Mouse (Mus musculus): Measurements from ENCODE around the gene Ythdf2.
"Not testable (repeated sequence)": the region's sequence is repeated elsewhere in the genome, so short reads cannot be mapped to it uniquely, and the experiment has no call there.

Ythdf2 gene

GRCm38 (mm10) chr4:132211953-132212734 is at the start of gene Ythdf2:
TSS of gene Ythdf2 (minus strand) at chr4:132212303.
- peak; percentile 97 for DNase-seq (ENCODE audit: low read depth)

DNA sequence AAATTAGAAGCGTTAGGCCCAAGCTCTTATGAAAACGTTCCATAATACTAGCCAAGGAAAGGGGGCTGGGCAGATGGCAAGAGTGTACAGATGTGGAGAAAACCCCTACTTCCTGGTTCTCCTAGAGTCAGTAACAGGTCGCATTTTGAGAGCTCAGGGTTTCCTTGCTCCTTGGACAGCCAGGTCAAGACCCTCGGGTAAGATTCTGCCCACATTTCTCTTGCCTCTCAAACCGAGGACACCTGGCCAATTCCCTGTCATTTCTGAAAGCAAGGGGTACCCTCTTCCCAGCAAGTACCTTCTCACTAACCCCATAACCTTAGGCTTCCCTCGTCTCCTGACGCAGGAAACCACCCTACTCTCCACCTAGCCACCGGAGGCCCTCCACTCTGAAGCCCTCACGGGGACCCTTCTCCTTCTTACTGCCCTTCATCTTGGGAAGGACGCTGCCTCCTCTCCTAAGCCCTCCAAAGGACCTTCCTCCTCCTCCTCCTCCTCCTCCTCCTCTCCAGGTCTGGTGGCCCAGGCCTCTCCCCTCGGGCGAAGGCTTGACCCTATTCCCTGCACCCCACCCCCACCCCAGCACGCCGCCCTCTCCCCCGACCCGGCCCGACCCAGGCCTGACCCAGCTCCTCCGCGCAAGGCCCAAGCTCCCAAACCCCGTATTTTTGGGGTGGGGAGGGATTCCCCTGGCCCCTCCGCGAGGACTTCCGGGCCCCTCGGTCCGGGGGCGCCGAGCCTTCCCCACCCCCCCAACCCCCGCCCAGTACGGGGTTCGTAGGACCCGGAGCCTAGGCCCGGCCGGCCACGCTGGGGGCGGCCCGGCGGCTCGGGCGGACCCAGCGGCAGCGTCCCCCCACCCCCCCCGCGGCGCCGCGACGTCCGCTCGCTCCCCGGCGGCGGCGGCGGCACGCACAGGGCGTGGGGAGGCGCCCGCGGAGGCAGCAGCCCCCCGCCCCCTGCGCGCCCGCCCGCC is 48.6 kb upstream of the Ythdf2 start:
- peak; percentile 80 for DNase-seq (ENCODE audit: low read depth)

GRCm38 (mm10) chr4:132259248-132259647 is 47.1 kb upstream of the Ythdf2 start:
- no peak for DNase-seq (ENCODE audit: low read depth)

DNA sequence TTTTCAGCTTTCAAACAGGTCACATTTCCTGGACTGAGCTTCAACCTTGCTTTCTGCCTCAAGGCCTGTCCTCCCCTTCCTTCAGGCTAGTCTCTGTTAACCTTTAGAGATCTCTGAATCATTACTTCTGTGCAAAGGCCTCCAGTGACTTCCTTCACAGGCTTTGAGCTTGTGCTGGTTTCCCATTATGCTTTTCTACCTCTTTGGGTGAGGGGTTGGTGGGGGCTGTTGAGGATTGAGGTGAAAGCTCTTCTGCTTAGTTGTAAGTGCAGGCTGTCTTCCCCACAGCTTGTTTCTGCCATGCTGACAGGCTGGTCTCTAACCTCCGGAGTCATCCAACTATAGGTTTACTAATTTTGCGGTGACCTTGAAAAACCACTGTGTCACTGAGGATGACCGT is 44.3 kb upstream of the Ythdf2 start:
- no peak for DNase-seq (ENCODE audit: low read depth)

- peak; percentile 63 for DNase-seq (ENCODE audit: low read depth)
Measured at GRCm38 (mm10) chr4:132254986-132255385, 42.9 kb upstream of the Ythdf2 start.

DNA sequence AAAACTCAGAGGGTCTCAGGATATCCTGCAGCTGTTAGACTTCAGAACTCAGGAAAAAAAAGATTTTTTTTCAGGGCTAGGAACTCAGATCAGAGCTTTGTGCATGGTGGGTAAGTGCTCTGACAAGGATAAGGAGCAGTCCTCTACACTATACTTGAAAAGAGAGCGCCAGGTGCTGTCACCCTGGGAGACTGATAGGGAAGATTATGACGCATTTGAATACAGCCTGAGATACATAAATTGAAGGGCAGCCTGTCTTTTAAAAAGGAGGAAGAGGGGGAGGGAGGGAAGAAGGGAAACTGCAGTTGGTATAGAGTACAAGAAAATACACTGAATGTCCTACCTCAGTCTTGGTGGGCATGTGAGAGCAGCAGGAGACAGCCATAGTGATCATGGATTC is 41.5 kb upstream of the Ythdf2 start:
- DNase-seq (ENCODE audit: low read depth) = no peak

DNA sequence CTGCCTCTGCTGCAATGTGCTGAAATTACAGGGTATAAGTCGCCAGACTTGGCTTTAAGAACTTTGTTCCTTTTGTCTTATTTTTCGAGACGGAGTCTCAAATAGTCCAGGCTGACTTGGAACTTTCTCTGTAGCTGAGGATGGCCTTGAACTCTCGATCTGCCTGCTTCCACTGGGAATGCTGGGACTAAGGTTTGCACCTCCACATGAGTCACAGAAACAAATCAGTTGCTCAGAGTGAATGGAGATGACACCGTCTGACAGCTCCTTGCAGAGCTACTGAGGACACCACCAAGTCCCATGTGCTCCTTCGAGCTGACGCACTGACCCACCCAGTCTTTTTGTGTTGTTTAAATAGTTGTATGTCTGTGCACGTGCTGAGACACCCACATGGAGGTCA is 41.0 kb upstream of the Ythdf2 start:
- DNase-seq (ENCODE audit: low read depth) = no peak

- DNase-seq (ENCODE audit: low read depth) = no peak
Measured at GRCm38 (mm10) chr4:132251596-132251995, 39.5 kb upstream of the Ythdf2 start.

GRCm38 (mm10) chr4:132247451-132247997 is 35.4 kb upstream of the Ythdf2 start:
- DNase-seq (ENCODE audit: low read depth) = no peak

DNA sequence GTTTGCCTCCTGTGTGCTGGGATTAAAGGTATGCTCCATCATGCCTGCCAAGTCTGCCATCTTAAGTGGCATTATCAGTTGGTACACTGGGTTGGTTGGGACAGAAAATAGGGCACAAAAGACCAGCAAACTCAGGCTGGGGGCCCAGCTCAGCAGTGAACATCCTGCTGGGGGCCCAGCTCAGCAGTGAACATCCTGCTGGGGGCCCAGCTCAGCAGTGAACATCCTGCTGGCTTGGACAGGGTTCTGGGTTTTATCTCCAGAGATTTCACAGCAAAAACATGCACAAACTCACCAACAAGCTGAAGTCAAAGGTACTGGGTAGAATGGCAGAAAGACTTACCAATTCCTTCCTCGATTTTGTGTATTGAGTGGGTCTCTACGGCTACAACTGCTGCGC is 33.5 kb upstream of the Ythdf2 start:
- no peak for DNase-seq (ENCODE audit: low read depth)

GRCm38 (mm10) chr4:132241208-132241607 is 29.1 kb upstream of the Ythdf2 start:
- DNase-seq (ENCODE audit: low read depth) = no peak

DNA sequence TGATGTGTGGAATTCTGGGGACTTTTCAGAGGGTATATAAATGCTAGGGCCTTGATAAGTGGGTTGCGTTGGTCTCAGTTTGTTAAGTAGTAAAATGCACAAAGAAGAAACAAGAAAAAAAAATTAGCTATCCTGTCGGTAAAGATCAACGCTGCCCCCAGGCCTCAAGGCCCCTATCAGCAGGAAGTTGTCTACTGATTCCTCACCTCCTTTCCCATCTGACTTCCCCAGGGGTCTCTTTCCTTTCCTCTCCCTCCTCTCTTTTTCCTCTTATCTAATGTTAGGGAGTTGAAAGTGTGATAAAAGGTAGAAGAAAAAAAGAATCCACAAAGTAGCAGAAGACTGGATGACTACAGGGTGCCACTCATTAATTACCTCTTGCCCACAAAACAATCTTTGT is 28.3 kb upstream of the Ythdf2 start:
- no peak for DNase-seq (ENCODE audit: low read depth)

DNA sequence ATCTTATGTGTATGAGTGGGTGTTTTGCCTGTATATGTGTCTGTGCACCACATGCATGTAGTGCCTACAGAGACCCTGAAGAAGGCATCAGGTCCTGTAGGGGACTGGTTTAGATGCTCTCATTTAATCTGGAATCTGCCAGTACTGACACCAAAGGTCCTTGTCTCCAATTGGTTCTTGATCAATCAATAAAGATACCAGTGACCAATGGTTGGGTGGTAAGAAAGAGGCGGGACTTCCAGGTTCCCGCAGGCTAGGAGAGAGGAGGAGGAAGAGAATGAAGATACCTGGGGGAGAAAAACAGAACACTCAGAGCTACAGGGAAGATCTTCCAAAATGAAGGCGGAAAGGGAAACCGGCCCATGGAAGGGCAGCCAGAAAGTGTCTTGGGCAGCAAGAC is 26.3 kb upstream of the Ythdf2 start:
- DNase-seq (ENCODE audit: low read depth) = no peak

GRCm38 (mm10) chr4:132234710-132235109 is 22.6 kb upstream of the Ythdf2 start:
- no peak for DNase-seq (ENCODE audit: low read depth)

GRCm38 (mm10) chr4:132230422-132230821 is 18.3 kb upstream of the Ythdf2 start:
- no peak for DNase-seq (ENCODE audit: low read depth)

- DNase-seq (ENCODE audit: low read depth) = not testable (repeated sequence)
Measured at GRCm38 (mm10) chr4:132222001-132222400, 9.9 kb upstream of the Ythdf2 start.

DNA sequence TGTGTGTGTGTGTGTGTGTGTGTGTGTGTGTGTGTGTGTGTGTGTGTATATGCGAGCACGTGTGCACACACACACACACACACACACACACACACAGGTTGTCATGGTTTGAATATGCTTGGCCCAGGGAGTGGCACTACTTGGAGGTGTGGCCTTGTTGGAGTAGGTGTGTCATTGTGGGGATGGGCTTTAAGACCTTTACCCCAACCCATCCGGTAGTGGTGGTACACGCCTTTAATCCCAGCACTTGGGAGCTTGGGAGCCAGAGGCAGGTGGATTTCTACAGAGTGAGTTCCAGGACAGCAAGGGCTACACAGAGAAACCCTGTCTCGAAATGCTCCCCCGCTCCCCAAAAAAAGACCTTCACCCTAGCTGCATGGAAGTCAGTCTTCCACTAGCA is 6.3 kb upstream of the Ythdf2 start:
- DNase-seq (ENCODE audit: low read depth) = not testable (repeated sequence)

- no peak for DNase-seq (ENCODE audit: low read depth)
Measured at GRCm38 (mm10) chr4:132217781-132218180, 5.7 kb upstream of the Ythdf2 start.

DNA sequence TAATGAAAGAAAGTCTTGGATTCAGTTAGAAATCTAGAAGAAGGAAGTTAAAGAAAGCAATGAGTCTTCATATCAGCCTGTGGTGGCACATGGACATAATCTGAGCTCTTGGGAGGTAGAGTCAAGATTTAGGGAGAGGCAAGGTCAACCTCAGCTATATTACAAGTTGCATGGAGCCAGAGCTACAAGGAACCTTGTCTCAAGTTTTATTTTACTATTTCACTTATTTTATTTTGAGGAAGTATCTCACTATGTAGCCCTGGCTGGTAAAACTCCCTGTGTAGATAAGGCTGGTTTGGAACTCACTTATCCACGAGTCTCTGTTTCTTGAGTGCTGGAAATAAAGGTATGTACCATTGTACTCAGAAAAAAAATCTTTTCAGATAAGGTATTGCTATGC is 4.5 kb upstream of the Ythdf2 start:
- no peak for DNase-seq (ENCODE audit: low read depth)

- DNase-seq (ENCODE audit: low read depth) = no peak
Measured at GRCm38 (mm10) chr4:132214847-132215246, 2.7 kb upstream of the Ythdf2 start.

GRCm38 (mm10) chr4:132211091-132211942 is 786 bp downstream of the Ythdf2 start:
- DNase-seq (ENCODE audit: low read depth) = peak; percentile 68

DNA sequence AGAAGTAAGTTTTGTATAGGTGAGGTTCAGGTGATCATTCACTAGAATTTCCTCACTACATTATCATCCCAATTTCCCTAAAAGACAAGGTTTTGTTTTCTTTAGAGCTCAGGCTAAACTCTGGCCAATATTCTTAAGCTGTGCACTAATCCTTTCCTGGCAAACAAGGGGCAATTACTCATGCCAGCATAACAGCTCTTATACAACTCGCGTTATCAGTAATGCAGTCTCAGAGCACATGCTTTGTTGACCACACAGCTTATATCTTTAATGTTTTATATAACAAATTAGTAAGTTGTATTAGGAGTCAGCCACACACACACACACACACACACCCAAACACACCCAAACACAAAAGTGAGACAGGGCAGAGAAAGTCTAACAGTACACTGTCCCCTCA is 1.8 kb downstream of the Ythdf2 start:
- no peak for DNase-seq (ENCODE audit: low read depth)
